Mouse (Mus musculus) hindbrain, embryonic 16.5 days (tissue): ENCODE data around the gene Focad. TPM values are rescaled to one million over a fixed set of nuclear protein-coding genes. Genes with fewer than 3 reads are reported as not detected.

Experiments
- ATAC-seq: fragments of 200-750 bp; cut with Nextera tagmentation; 2 replicates; pipeline ENCODE4 v1.8.0; 2017; ENCODE audit warnings: moderate TSS enrichment, moderate library complexity
- H3K27ac ChIP-seq: fragments of 300-500 bp; sonication (generic); 2 replicates; pipeline ENCODE4 v1.5.1; 2014; ENCODE audit warnings: low read depth, mild to moderate bottlenecking, control low read depth, low read length, moderate library complexity
- H3K27me3 ChIP-seq: fragments of 300-500 bp; sonication (generic); replicated peaks from 2 replicates; pipeline ENCODE4 v1.6.1; 2014; ENCODE audit warnings: low read length; ENCODE audit not compliant: control insufficient read depth, insufficient read depth
- H3K36me3 ChIP-seq: fragments of 300-500 bp; sonication (generic); 2 replicates; pipeline ENCODE4 v1.6.1; 2014; ENCODE audit warnings: mild to moderate bottlenecking, low read length, moderate library complexity, mixed read lengths; ENCODE audit not compliant: control insufficient read depth, insufficient read depth
- H3K4me1 ChIP-seq: fragments of 300-500 bp; sonication (generic); 2 replicates; pipeline ENCODE4 v1.6.1; 2014; ENCODE audit warnings: low read depth, low read length; ENCODE audit not compliant: control insufficient read depth, insufficient read depth
- H3K4me2 ChIP-seq: fragments of 300-500 bp; sonication (generic); 2 replicates; pipeline ENCODE4 v1.6.1; 2014; ENCODE audit warnings: mild to moderate bottlenecking, low read length, control low read depth, moderate library complexity
- H3K4me3 ChIP-seq: fragments of 300-500 bp; sonication (generic); 2 replicates; pipeline ENCODE4 v1.5.1; 2014; ENCODE audit warnings: mild to moderate bottlenecking, low read length, control low read depth, moderate library complexity
- H3K9ac ChIP-seq: fragments of 300-500 bp; sonication (generic); 2 replicates; pipeline ENCODE4 v1.6.1; 2014; ENCODE audit warnings: low read depth, mild to moderate bottlenecking, control low read depth, low read length, moderate library complexity
- H3K9me3 ChIP-seq: fragments of 300-500 bp; sonication (generic); 2 replicates; pipeline ENCODE4 v1.6.1; 2014; ENCODE audit warnings: mild to moderate bottlenecking, low read length, moderate library complexity; ENCODE audit not compliant: control insufficient read depth
- WGBS: fragments of 180-500 bp; shearing (Covaris S2); extraction: QIAGEN DNeasy Blood & Tissue Kit; methylation state at CpG from one replicate; pipeline ENCODE4 v1.1.7; 2014; 5-methylcytosine and 5-hydroxymethylcytosine counted together
- polyA plus RNA-seq: library from polyadenylated mRNA; unstranded; fragments of >200 nt; fragmentation: Nextera tagmentation; extraction: Ambion mirVana; gene quantifications from 2 replicates; pipeline ENCODE4 v1.2.1, GENCODE M21; 2015

The Focad gene
- polyA plus RNA-seq, 1 experiment from 2014 or later = 11.7 TPM

DNA sequence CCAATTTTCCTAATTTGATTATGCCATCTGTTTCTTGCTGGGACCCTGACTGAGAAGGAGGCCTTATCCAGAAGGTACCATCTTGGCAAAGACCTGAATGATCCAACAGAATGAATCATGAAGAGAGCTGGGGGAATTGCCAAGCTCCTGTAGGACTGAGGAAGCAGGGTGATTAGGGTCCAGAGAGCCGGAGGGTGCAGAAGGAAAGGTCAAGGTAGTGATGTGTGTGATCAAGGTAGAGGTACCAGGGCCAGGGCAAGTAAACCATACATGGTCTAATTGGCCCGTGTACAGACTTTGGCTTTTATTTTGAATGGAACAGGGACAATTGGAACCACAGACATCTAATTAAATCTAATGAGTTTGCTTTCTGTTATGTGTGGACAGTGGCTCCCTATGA lies 4.1 kb upstream of the Focad start:
- Histone ChIP-seq H3K4me2 (no peak overlapping the region), H3K36me3 (no peaks in the 10 kb centered on the region), H3K9me3 (no peaks in the 10 kb centered on the region), H3K27me3 (no peaks in the 10 kb centered on the region), H3K4me1 (peaks cover 6% of the 10 kb centered on the region), H3K4me3 (no peak overlapping the region), H3K9ac (no peak overlapping the region), H3K27ac (no peak overlapping the region)
- 74% methylated on average over 2 of the region's 2 CpGs for WGBS
- no peak for ATAC-seq

DNA sequence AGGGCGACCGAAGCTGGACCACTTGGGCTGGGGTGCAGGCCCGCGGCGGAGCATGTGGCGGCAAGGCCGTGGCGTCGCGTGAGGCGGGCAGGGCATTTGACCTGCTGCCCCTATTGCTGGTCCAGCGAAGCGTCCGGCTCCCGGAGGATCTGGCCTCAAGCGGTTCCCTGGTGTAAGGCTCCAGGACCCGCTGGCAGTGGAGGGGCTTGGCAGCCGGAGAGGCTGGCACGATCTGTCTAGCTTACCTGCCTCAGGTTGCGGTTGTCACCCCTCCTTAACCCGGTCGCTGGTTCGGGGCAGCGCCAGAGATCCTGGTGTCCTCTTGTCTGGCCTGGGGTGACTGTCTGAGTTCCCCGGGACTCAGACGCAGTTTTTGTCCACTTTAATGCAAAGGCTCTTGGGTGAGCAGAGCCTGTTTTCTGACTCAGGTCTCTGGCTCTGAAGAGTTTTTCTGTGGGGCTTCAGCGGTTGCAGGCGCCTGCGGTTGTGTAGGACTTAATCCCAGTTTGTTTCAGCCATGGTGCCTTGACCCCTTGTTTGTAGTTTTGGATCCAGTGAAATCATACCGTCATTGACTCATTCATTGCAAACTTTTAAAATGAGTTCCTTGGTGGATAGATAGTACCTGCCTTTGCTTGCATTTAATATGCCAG lies 465 bp downstream of the Focad start:
- Histone ChIP-seq H3K9me3 (no peaks in the 10 kb centered on the region), H3K4me1 (peaks cover 6% of the 10 kb centered on the region), H3K27ac (peak overlapping the region; percentile 72; the same call in 1 of the 2 replicates), H3K4me2 (peak overlapping the region; percentile 97), H3K36me3 (no peaks in the 10 kb centered on the region), H3K27me3 (no peaks in the 10 kb centered on the region), H3K4me3 (peak overlapping the region; percentile 95), H3K9ac (peak overlapping the region; percentile 90)
- no peak for ATAC-seq
- WGBS = under 1% methylated on average over 27 of the region's 30 CpGs

DNA sequence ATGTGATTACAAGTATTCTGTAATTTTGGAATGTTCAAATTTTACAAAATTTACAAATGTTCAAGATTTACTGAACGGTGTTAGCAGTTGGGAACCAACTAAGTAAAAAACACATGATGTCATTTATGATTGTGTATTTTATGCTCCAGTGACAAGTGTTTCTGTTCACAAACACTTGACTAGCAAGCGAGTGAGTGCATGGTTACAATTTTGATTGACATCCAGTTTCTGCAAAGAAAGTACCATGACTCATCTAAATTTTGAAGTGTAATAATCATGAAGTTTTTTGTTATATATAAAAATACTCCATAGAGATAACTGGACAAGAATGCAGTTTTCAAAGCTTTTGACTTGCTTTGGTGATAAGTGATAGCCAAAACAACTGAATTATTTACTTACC lies 1.3 kb downstream of the Focad start:
- Histone ChIP-seq H3K36me3 (no peaks in the 10 kb centered on the region), H3K9ac (no peak overlapping the region), H3K27me3 (no peaks in the 10 kb centered on the region), H3K4me2 (peak overlapping the region; percentile 3; the same call in 1 of the 2 replicates), H3K27ac (no peak overlapping the region), H3K4me1 (peaks cover 6% of the 10 kb centered on the region), H3K4me3 (no peak overlapping the region), H3K9me3 (no peaks in the 10 kb centered on the region)
- 66% methylated on average over 2 of the region's 2 CpGs for WGBS
- ATAC-seq = no peak

DNA sequence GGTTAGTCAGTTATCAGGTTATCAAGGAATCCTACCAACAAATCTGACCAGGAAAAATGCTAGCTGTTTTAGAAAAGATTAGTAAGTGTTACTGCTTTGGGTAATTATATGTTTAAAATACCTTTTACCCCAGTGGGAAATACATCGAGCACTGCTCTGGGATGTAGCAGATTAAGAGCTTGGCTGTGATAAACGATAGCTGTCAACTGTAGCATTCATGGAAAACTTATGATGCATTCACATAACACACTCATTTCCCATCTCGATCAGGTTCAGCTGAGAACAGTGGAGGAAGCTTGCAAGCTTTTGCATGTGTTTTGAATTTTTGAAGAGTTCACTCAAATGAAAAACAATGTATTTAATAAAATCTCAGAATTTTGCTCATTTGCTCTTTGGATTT lies 14.2 kb downstream of the Focad start:
- no peaks in the 10 kb centered on the region for H3K4me1 ChIP-seq
- H3K36me3 ChIP-seq = no peaks in the 10 kb centered on the region
- no peaks in the 10 kb centered on the region for H3K27me3 ChIP-seq
- no peak overlapping the region for H3K4me2 ChIP-seq
- no peak for ATAC-seq
- no peak overlapping the region for H3K9ac ChIP-seq
- H3K27ac ChIP-seq = no peak overlapping the region
- no peak overlapping the region for H3K4me3 ChIP-seq
- H3K9me3 ChIP-seq = no peaks in the 10 kb centered on the region
- WGBS = 47% methylated on average over 3 of the region's 3 CpGs

DNA sequence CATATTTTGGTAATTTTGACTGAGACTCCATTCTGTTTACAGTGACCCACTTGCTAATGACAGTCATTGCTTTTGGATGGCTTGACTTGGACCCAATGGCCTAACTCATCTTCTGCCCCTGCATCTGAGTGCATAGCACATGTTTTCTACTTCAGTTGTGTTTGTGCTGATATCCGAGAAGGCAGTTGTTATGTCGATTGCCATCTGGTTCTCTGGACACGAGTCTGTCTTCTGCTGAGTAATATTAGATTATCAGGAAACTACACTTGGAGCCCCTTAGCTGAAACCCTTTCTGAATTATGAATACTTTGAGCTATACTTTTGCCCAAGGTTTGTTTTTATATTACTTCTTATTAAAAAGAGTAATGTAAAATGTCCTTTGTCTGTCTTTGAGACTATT lies 22.9 kb downstream of the Focad start:
- WGBS = 74% methylated on average over 3 of the region's 3 CpGs
- Histone ChIP-seq H3K27ac (no peak overlapping the region), H3K4me1 (no peaks in the 10 kb centered on the region), H3K9me3 (no peaks in the 10 kb centered on the region), H3K9ac (no peak overlapping the region), H3K4me2 (no peak overlapping the region), H3K36me3 (no peaks in the 10 kb centered on the region), H3K4me3 (no peak overlapping the region), H3K27me3 (no peaks in the 10 kb centered on the region)
- ATAC-seq = no peak

DNA sequence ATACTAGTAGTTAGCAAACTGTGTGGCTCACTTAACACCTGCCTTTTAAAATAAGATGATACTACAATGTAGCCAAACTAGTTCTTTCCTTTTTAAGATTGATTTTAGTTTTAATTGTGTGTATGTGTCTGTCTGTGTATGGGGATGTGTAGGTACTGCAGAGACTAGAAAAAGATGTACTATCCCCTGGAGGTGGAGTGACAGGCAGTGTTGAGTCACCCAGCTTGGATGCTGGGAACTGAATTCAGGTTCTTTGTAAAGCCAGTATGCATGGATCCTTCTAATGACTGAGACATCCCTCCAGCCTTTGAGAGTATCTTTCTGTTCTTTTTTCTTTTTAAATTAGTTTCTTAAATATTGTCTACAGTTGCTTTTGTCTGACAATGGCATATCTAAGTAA lies 23.5 kb downstream of the Focad start:
- Histone ChIP-seq H3K4me2 (no peak overlapping the region), H3K36me3 (no peaks in the 10 kb centered on the region), H3K9ac (no peak overlapping the region), H3K9me3 (no peaks in the 10 kb centered on the region), H3K27ac (no peak overlapping the region), H3K4me1 (no peaks in the 10 kb centered on the region), H3K4me3 (no peak overlapping the region), H3K27me3 (no peaks in the 10 kb centered on the region)
- no peak for ATAC-seq

DNA sequence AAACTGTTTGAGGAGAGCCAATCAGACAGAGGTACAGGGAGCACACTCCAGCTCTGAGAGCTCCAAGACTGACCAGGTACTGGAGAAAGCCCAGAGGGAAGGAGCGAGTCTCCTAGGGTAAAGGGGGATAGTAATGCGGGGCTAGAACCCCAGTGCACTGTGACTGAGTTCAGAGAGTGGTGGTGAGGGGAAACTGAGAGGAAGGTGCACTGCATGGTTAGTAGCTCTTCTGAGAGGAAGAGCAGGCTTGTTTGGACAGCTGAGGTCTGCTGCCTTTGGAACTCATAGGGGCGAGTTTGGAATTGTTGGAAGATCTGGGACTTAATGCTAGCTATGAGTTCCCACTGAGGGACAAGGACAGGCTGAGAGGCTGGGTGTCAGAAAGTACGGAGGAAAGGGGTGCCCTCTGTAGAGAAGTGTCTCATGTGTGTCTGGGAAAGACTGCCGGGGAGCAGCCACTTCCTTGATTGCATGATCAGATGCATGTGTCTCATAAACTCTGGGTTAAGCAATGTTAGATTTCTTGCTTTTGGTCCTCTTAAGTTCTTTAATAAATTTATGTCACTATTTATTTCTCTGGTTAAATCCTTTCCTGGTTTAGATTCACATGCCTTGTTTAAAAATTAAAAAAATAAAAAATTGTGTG lies 24.4 kb downstream of the Focad start:
- H3K27me3 ChIP-seq = no peaks in the 10 kb centered on the region
- 94% methylated on average over 5 of the region's 5 CpGs for WGBS
- no peak overlapping the region for H3K4me3 ChIP-seq
- H3K9ac ChIP-seq = no peak overlapping the region
- H3K36me3 ChIP-seq = no peaks in the 10 kb centered on the region
- no peak for ATAC-seq
- H3K9me3 ChIP-seq = no peaks in the 10 kb centered on the region
- H3K4me2 ChIP-seq = no peak overlapping the region
- no peak overlapping the region for H3K27ac ChIP-seq
- H3K4me1 ChIP-seq = no peaks in the 10 kb centered on the region

DNA sequence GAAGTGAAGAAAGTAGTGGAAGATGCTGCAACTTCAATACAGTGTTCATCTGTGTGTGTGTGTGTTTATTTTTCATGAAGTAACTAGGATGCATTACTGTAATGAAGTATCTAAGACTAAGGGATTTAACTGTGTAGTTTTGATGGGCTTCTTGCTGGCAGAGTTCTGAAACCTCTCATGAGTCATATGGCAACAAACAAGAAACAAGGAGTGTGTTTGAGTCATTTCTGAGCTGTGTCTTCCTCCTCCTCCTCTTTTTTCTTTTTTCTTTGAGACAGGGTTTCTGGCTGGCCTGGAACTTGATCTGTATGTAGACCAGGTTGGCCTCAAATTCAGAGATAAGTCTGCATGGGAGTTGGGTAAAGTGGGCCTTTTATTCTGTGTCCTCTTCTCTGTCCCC lies 25.7 kb downstream of the Focad start:
- Histone ChIP-seq H3K4me2 (no peak overlapping the region), H3K27me3 (no peaks in the 10 kb centered on the region), H3K9me3 (no peaks in the 10 kb centered on the region), H3K36me3 (no peaks in the 10 kb centered on the region), H3K4me3 (no peak overlapping the region), H3K4me1 (no peaks in the 10 kb centered on the region), H3K27ac (no peak overlapping the region), H3K9ac (no peak overlapping the region)
- ATAC-seq = no peak

DNA sequence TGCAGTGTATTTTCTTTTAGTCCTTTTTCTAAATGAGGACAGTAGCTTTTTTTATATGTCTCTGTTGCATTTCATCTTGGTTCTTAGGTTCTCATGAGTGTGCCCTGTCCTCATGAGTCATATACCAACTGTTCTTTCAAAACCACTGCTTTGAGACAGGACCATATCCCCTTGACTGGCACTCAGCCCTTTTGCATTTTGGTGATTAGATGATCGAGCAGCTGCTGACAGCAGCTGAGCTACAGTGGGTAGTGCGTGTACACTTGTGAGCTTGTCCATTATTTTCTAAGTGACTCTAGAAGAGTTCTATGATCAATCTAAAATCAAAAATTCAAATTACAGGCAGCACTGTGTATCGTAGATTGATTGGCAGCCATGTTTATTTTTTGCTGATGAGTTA lies 28.0 kb downstream of the Focad start:
- Histone ChIP-seq H3K4me3 (no peak overlapping the region), H3K4me1 (no peaks in the 10 kb centered on the region), H3K27ac (no peak overlapping the region), H3K4me2 (no peak overlapping the region), H3K27me3 (no peaks in the 10 kb centered on the region), H3K9ac (no peak overlapping the region), H3K9me3 (no peaks in the 10 kb centered on the region), H3K36me3 (no peaks in the 10 kb centered on the region)
- 91% methylated on average over 3 of the region's 3 CpGs for WGBS
- no peak for ATAC-seq
